Mouse (Mus musculus) kidney, postnatal 25 days (tissue): ENCODE measurements at regions not wholly inside any gene's neighbourhood (a gene's known extent, or its start where the extent isn't known, plus 50 kb on each side); places are given as distances from the start of the nearest gene placed in this dataset.
"Not testable (repeated sequence)": the region's sequence is repeated elsewhere in the genome, so short reads cannot be mapped to it uniquely, and the experiment has no call there.

Source experiments
- DNase-seq, 2 experiments: peaks; one replicate each; pipeline ENCODE4 v3.0.0; 2021; ENCODE audit warnings: mixed read lengths in 2 of 2

GRCm38 (mm10) chr14:86159151-86159550 is 981.9 kb downstream of the Diaph3 start:
- DNase-seq = no peak

GRCm38 (mm10) chr14:86154688-86155087 is 986.3 kb downstream of the Diaph3 start:
- DNase-seq = no peak

GRCm38 (mm10) chr14:86151276-86151675 is 989.8 kb downstream of the Diaph3 start:
- DNase-seq = no peak

- no peak for DNase-seq
Measured at GRCm38 (mm10) chr14:86150329-86150866, 990.6 kb downstream of the Diaph3 start.

GRCm38 (mm10) chr14:86115254-86116057 is 1025.6 kb downstream of the Diaph3 start:
- no peak for DNase-seq

- DNase-seq = no peak
Measured at GRCm38 (mm10) chr14:86101497-86101896, 1039.5 kb downstream of the Diaph3 start.

GRCm38 (mm10) chr14:86070313-86071100 is 1070.5 kb downstream of the Diaph3 start:
- no peak for DNase-seq

GRCm38 (mm10) chr14:86069329-86069728 is 1071.7 kb downstream of the Diaph3 start:
- no peak for DNase-seq

GRCm38 (mm10) chr14:86067743-86068142 is 1073.3 kb downstream of the Diaph3 start:
- DNase-seq = no peak

GRCm38 (mm10) chr14:86063620-86063943 is 1077.5 kb downstream of the Diaph3 start:
- no peak for DNase-seq

- DNase-seq = no peak
Measured at GRCm38 (mm10) chr14:86062885-86063619, 1078.0 kb downstream of the Diaph3 start.

GRCm38 (mm10) chr14:86056991-86057390 is 1084.0 kb downstream of the Diaph3 start:
- no peak for DNase-seq

- no peak for DNase-seq
Measured at GRCm38 (mm10) chr14:86054668-86055067, 1086.4 kb downstream of the Diaph3 start.

GRCm38 (mm10) chr14:86029401-86029800 is 1111.6 kb downstream of the Diaph3 start:
- no peak for DNase-seq

GRCm38 (mm10) chr14:86017611-86018010 is 1123.4 kb downstream of the Diaph3 start:
- DNase-seq = not testable (repeated sequence)
